19 mouse cellular contexts compared by ENCODE assay signal in genomic region chr10:37095803-37096202, GRCm38 (mm10). TPM values are rescaled to one million over a fixed set of nuclear protein-coding genes. Genes with fewer than 3 reads are reported as not detected.
DNase-seq lines count a peak whose midpoint lies in the region; ATAC-seq and TF ChIP-seq lines count a peak whose summit lies in the region.
"Had no signal": no experiment of that assay in that cellular context is flagged by ENCODE, and none has a peak within 500 bp of the region (broad histone marks: within the 10 kb centered on the region; RNA-seq: fewer than 3 reads in every experiment).

No protein-coding gene starts in this region.

- no peaks in the 10 kb centered on the region for H3K27me3 ChIP-seq in heart, embryonic 12.5 days (replicated peaks)
- no peaks in the 10 kb centered on the region for H3K27me3 ChIP-seq in testis, adult 2 months (ENCODE audit: control insufficient read depth, insufficient read depth, low read length)
- no peaks in the 10 kb centered on the region for H3K27me3 ChIP-seq in lung, embryonic 15.5 days
- H3K27me3 ChIP-seq in midbrain, embryonic 15.5 days (replicated peaks) = no peaks in the 10 kb centered on the region
- H3K27me3 ChIP-seq in forebrain, embryonic 16.5 days (replicated peaks; ENCODE audit: control insufficient read depth, insufficient read depth, low read length) = no peaks in the 10 kb centered on the region
- H3K27me3 ChIP-seq: hindbrain, embryonic 15.5 days; limb, embryonic 12.5 days had no signal

- H3K4me2 ChIP-seq in heart, embryonic 12.5 days = no peak overlapping the region
- H3K4me2 ChIP-seq in lung, embryonic 15.5 days = no peak overlapping the region
- H3K4me2 ChIP-seq in midbrain, embryonic 15.5 days = no peak overlapping the region
- no peak overlapping the region for H3K4me2 ChIP-seq in forebrain, embryonic 16.5 days (ENCODE audit: low read length)
- H3K4me2 ChIP-seq: hindbrain, embryonic 15.5 days; limb, embryonic 12.5 days; midbrain, embryonic 11.5 days had no signal

- TF ChIP-seq CTCF in testis, adult 2 months (IDR thresholded peaks at IDR 0.05; ENCODE audit: control insufficient read depth, insufficient read depth, insufficient replicate concordance, low read depth, low read length) = no peak

- TF ChIP-seq POLR2A in testis, adult 2 months (IDR thresholded peaks at IDR 0.05; ENCODE audit: control insufficient read depth, low read depth, low read length) = no peak

- no peak overlapping the region for H3K4me3 ChIP-seq in heart, embryonic 12.5 days
- no peak overlapping the region for H3K4me3 ChIP-seq in testis, adult 2 months (ENCODE audit: control insufficient read depth, low read depth, low read length)
- H3K4me3 ChIP-seq in lung, embryonic 15.5 days = no peak overlapping the region
- no peak overlapping the region for H3K4me3 ChIP-seq in midbrain, embryonic 15.5 days
- no peak overlapping the region for H3K4me3 ChIP-seq in forebrain, embryonic 16.5 days (replicated peaks; ENCODE audit: low read length)
- H3K4me3 ChIP-seq: erythroblast, embryonic 14.5 days; hindbrain, embryonic 15.5 days; limb, embryonic 12.5 days had no signal

- ATAC-seq in heart, embryonic 12.5 days (ENCODE audit: insufficient number of reproducible peaks, low FRiP score) = peak; percentile 68; the same call in 1 of the 2 replicates
- ATAC-seq in lung, embryonic 15.5 days (ENCODE audit: borderline replicate concordance, extremely low read depth, low FRiP score, low TSS enrichment) = peak; percentile 69; the same call in 1 of the 2 replicates
- ATAC-seq in midbrain, embryonic 15.5 days (replicated peaks) = no peak
- no peak; the same call in 1 of the 2 replicates for ATAC-seq in forebrain, embryonic 16.5 days
- ATAC-seq: forebrain, embryonic 14.5 days; intestine, embryonic 16.5 days had no signal

- 31% methylated on average over 6 of the region's 6 CpGs for WGBS in heart, embryonic 12.5 days
- 33% methylated on average over 6 of the region's 6 CpGs for WGBS in lung, embryonic 15.5 days
- WGBS in midbrain, embryonic 15.5 days = 80% methylated on average over 6 of the region's 6 CpGs
- WGBS in forebrain, embryonic 16.5 days = 46% methylated on average over 6 of the region's 6 CpGs

- H3K9me3 ChIP-seq in heart, embryonic 12.5 days (replicated peaks) = peaks cover 4% of the 10 kb centered on the region
- H3K9me3 ChIP-seq in lung, embryonic 15.5 days = no peaks in the 10 kb centered on the region
- H3K9me3 ChIP-seq in midbrain, embryonic 15.5 days = no peaks in the 10 kb centered on the region
- no peaks in the 10 kb centered on the region; the same call in 1 of the 2 replicates for H3K9me3 ChIP-seq in forebrain, embryonic 16.5 days (ENCODE audit: control insufficient read depth, low read length)

- peaks cover 6% of the 10 kb centered on the region for H3K4me1 ChIP-seq in heart, embryonic 12.5 days (replicated peaks)
- no peaks in the 10 kb centered on the region; the same call in 1 of the 2 replicates for H3K4me1 ChIP-seq in testis, adult 2 months (ENCODE audit: control insufficient read depth, insufficient read depth, low read length)
- no peaks in the 10 kb centered on the region for H3K4me1 ChIP-seq in lung, embryonic 15.5 days
- H3K4me1 ChIP-seq in midbrain, embryonic 15.5 days = no peaks in the 10 kb centered on the region
- H3K4me1 ChIP-seq in forebrain, embryonic 16.5 days (replicated peaks; ENCODE audit: control insufficient read depth, insufficient read depth, low read length) = no peaks in the 10 kb centered on the region
- H3K4me1 ChIP-seq: hindbrain, embryonic 15.5 days; limb, embryonic 12.5 days had no signal

- H3K27ac ChIP-seq in heart, embryonic 12.5 days (ENCODE audit: poor library complexity, severe bottlenecking) = no peak overlapping the region
- 0 out of 2 replicates have a peak overlapping the region, but pooled peaks have one; percentile 4 for H3K27ac ChIP-seq in testis, adult 2 months (ENCODE audit: control insufficient read depth, insufficient read depth, low read depth, low read length)
- H3K27ac ChIP-seq in lung, embryonic 15.5 days = peak overlapping the region; percentile 32; the same call in 1 of the 2 replicates
- no peak overlapping the region for H3K27ac ChIP-seq in midbrain, embryonic 15.5 days
- H3K27ac ChIP-seq in forebrain, embryonic 16.5 days (ENCODE audit: low read length) = no peak overlapping the region
- H3K27ac ChIP-seq: hindbrain, embryonic 15.5 days; limb, embryonic 12.5 days; macrophage had no signal

- DNase-seq in heart, adult 18-20 months = no peak
- no peak for DNase-seq in testis, postnatal 10 days (ENCODE audit: low spot score)
- no peak for DNase-seq in gastrocnemius, postnatal 4 days (ENCODE audit: low spot score in 2 of 2)
- DNase-seq: cerebellum, adult 18-20 months; cerebellum, postnatal 36 days; heart, postnatal 36 days; right cerebral cortex, adult 18-20 months had no signal

- H3K36me3 ChIP-seq in heart, embryonic 12.5 days = no peaks in the 10 kb centered on the region
- H3K36me3 ChIP-seq in testis, adult 2 months (ENCODE audit: control insufficient read depth, insufficient read depth, low read length) = no peaks in the 10 kb centered on the region
- no peaks in the 10 kb centered on the region for H3K36me3 ChIP-seq in lung, embryonic 15.5 days
- H3K36me3 ChIP-seq in midbrain, embryonic 15.5 days (replicated peaks) = no peaks in the 10 kb centered on the region
- H3K36me3 ChIP-seq in forebrain, embryonic 16.5 days (ENCODE audit: control insufficient read depth, insufficient read depth) = no peaks in the 10 kb centered on the region
- H3K36me3 ChIP-seq: hindbrain, embryonic 15.5 days; limb, embryonic 12.5 days had no signal

- H3K9ac ChIP-seq in heart, embryonic 12.5 days = no peak overlapping the region
- H3K9ac ChIP-seq in lung, embryonic 15.5 days = no peak overlapping the region
- no peak overlapping the region for H3K9ac ChIP-seq in midbrain, embryonic 15.5 days
- H3K9ac ChIP-seq in forebrain, embryonic 16.5 days (replicated peaks; ENCODE audit: low read depth, low read length) = no peak overlapping the region
- H3K9ac ChIP-seq: hindbrain, embryonic 15.5 days; limb, embryonic 12.5 days had no signal

RNA-seq across cellular contexts. Expression of gene Marcks, which starts 42.9 kb away (rescaled TPM):
- 79.0 and 81.4 TPM in 2 replicates for polyA plus RNA-seq in heart, embryonic 12.5 days (2016; fragmentation: Nextera tagmentation; extraction: Ambion mirVana)
- total RNA-seq in heart, adult 18-20 months (2021) = 10 to 100 TPM; 31.1 to 31.3 TPM
- 4.1 and 4.6 TPM in 2 replicates for polyA plus RNA-seq in testis, adult 2 months (2012; rRNA removed)
- polyA plus RNA-seq in lung, embryonic 15.5 days (2015; fragmentation: Nextera tagmentation; extraction: Ambion mirVana) = 97.6 and 101 TPM in 2 replicates
- total RNA-seq in gastrocnemius, postnatal 4 days (2021) = 100 to 1,000 TPM; 274 to 289 TPM
- 203 and 208 TPM in 2 replicates for polyA plus RNA-seq in midbrain, embryonic 15.5 days (2015; fragmentation: Nextera tagmentation; extraction: Ambion mirVana)
- polyA plus RNA-seq in forebrain, embryonic 16.5 days (2015; fragmentation: Nextera tagmentation; extraction: Ambion mirVana) = 178 and 197 TPM in 2 replicates

Comparison
In these comparisons a context has a peak if more than half of its experiments do, and no peak if none do; other contexts are left out.
1. ATAC-seq: peak in heart, embryonic 12.5 days (single experiment) and lung, embryonic 15.5 days (single experiment); none in midbrain, embryonic 15.5 days (single experiment) and forebrain, embryonic 16.5 days (single experiment).
2. H3K27ac ChIP-seq: peak in testis, adult 2 months (single experiment) and lung, embryonic 15.5 days (single experiment); none in heart, embryonic 12.5 days (single experiment), midbrain, embryonic 15.5 days (single experiment) and forebrain, embryonic 16.5 days (single experiment).
3. RNA of gene Marcks, which starts 42.9 kb away (polyA plus RNA-seq): 203 to 208 TPM in midbrain, embryonic 15.5 days, 178 to 197 TPM in forebrain, embryonic 16.5 days, 97.6 to 101 TPM in lung, embryonic 15.5 days and 79.0 to 81.4 TPM in heart, embryonic 12.5 days; 4.1 to 4.6 TPM in testis, adult 2 months; every median in the first group is over 10 times any median in the second.